Mouse (Mus musculus): Measurements from ENCODE around the gene Gm5089. TPM values are rescaled to one million over a fixed set of nuclear protein-coding genes. Genes with fewer than 3 reads are reported as not detected.
"Not testable (repeated sequence)": the region's sequence is repeated elsewhere in the genome, so short reads cannot be mapped to it uniquely, and the experiment has no call there.

Gm5089 gene
- total RNA-seq, 1 experiment from 2014 or later = not detected

- ATAC-seq (replicated peaks in 1 of 2; ENCODE audit: insufficient read depth in 1 of 2, low FRiP score in 2 of 2, low TSS enrichment in 1 of 2, low read depth in 1 of 2, poor library complexity in 2 of 2, severe bottlenecking in 2 of 2) = no peak
These were observed 17.3 kb upstream of the Gm5089 start for GRCm38 (mm10) chr14:122467926-122468841.

- ATAC-seq (replicated peaks in 1 of 2; ENCODE audit: insufficient read depth in 1 of 2, low FRiP score in 2 of 2, low TSS enrichment in 1 of 2, low read depth in 1 of 2, poor library complexity in 2 of 2, severe bottlenecking in 2 of 2) = no peak
These were observed 15.9 kb upstream of the Gm5089 start for GRCm38 (mm10) chr14:122466756-122467362.

GRCm38 (mm10) chr14:122465931-122466490 is 15.1 kb upstream of the Gm5089 start:
- ATAC-seq (replicated peaks in 1 of 2; ENCODE audit: insufficient read depth in 1 of 2, low FRiP score in 2 of 2, low TSS enrichment in 1 of 2, low read depth in 1 of 2, poor library complexity in 2 of 2, severe bottlenecking in 2 of 2) = no peak

- peak; percentile 15 to 18; a peak in 1 of 4 replicates for ATAC-seq (replicated peaks in 1 of 2; ENCODE audit: insufficient read depth in 1 of 2, low FRiP score in 2 of 2, low TSS enrichment in 1 of 2, low read depth in 1 of 2, poor library complexity in 2 of 2, severe bottlenecking in 2 of 2)
These were observed 14.1 kb upstream of the Gm5089 start, which contains the start of gene Zic5 for GRCm38 (mm10) chr14:122464763-122465741. Gene Zic5 (minus strand): TSS chr14:122465677.

GRCm38 (mm10) chr14:122464351-122464762 is 13.4 kb upstream of the Gm5089 start:
- no peak for ATAC-seq (replicated peaks in 1 of 2; ENCODE audit: insufficient read depth in 1 of 2, low FRiP score in 2 of 2, low TSS enrichment in 1 of 2, low read depth in 1 of 2, poor library complexity in 2 of 2, severe bottlenecking in 2 of 2)

GRCm38 (mm10) chr14:122463734-122464341 is 12.9 kb upstream of the Gm5089 start:
- peak; percentile 34 to 51; a peak in 2 of 4 replicates for ATAC-seq (replicated peaks in 1 of 2; ENCODE audit: insufficient read depth in 1 of 2, low FRiP score in 2 of 2, low TSS enrichment in 1 of 2, low read depth in 1 of 2, poor library complexity in 2 of 2, severe bottlenecking in 2 of 2)

GRCm38 (mm10) chr14:122463080-122463691 is 12.3 kb upstream of the Gm5089 start:
- ATAC-seq (replicated peaks in 1 of 2; ENCODE audit: insufficient read depth in 1 of 2, low FRiP score in 2 of 2, low TSS enrichment in 1 of 2, low read depth in 1 of 2, poor library complexity in 2 of 2, severe bottlenecking in 2 of 2) = no peak; a peak in 2 of 4 replicates

- no peak for ATAC-seq (replicated peaks in 1 of 2; ENCODE audit: insufficient read depth in 1 of 2, low FRiP score in 2 of 2, low TSS enrichment in 1 of 2, low read depth in 1 of 2, poor library complexity in 2 of 2, severe bottlenecking in 2 of 2)
These were observed 11.8 kb upstream of the Gm5089 start for GRCm38 (mm10) chr14:122462689-122463079.

- ATAC-seq (replicated peaks in 1 of 2; ENCODE audit: insufficient read depth in 1 of 2, low FRiP score in 2 of 2, low TSS enrichment in 1 of 2, low read depth in 1 of 2, poor library complexity in 2 of 2, severe bottlenecking in 2 of 2) = no peak
These were observed 11.1 kb upstream of the Gm5089 start for GRCm38 (mm10) chr14:122461966-122462365.

- ATAC-seq (replicated peaks in 1 of 2; ENCODE audit: insufficient read depth in 1 of 2, low FRiP score in 2 of 2, low TSS enrichment in 1 of 2, low read depth in 1 of 2, poor library complexity in 2 of 2, severe bottlenecking in 2 of 2) = no peak
These were observed 10.6 kb upstream of the Gm5089 start for GRCm38 (mm10) chr14:122461500-122461899.

GRCm38 (mm10) chr14:122460226-122460625 is 9.3 kb upstream of the Gm5089 start:
- no peak for ATAC-seq (replicated peaks in 1 of 2; ENCODE audit: insufficient read depth in 1 of 2, low FRiP score in 2 of 2, low TSS enrichment in 1 of 2, low read depth in 1 of 2, poor library complexity in 2 of 2, severe bottlenecking in 2 of 2)

GRCm38 (mm10) chr14:122459776-122460175 is 8.9 kb upstream of the Gm5089 start:
- ATAC-seq (replicated peaks in 1 of 2; ENCODE audit: insufficient read depth in 1 of 2, low FRiP score in 2 of 2, low TSS enrichment in 1 of 2, low read depth in 1 of 2, poor library complexity in 2 of 2, severe bottlenecking in 2 of 2) = no peak

GRCm38 (mm10) chr14:122459332-122459731 is 8.4 kb upstream of the Gm5089 start:
- not testable (repeated sequence) for ATAC-seq (replicated peaks in 1 of 2; ENCODE audit: insufficient read depth in 1 of 2, low FRiP score in 2 of 2, low TSS enrichment in 1 of 2, low read depth in 1 of 2, poor library complexity in 2 of 2, severe bottlenecking in 2 of 2)

- ATAC-seq (replicated peaks in 1 of 2; ENCODE audit: insufficient read depth in 1 of 2, low FRiP score in 2 of 2, low TSS enrichment in 1 of 2, low read depth in 1 of 2, poor library complexity in 2 of 2, severe bottlenecking in 2 of 2) = no peak
These were observed 4.6 kb upstream of the Gm5089 start for GRCm38 (mm10) chr14:122455562-122455958.

- no peak for ATAC-seq (replicated peaks in 1 of 2; ENCODE audit: insufficient read depth in 1 of 2, low FRiP score in 2 of 2, low TSS enrichment in 1 of 2, low read depth in 1 of 2, poor library complexity in 2 of 2, severe bottlenecking in 2 of 2)
These were observed 4.1 kb upstream of the Gm5089 start for GRCm38 (mm10) chr14:122454901-122455561.

Measured in hematopoietic stem cell, adult 5-6 weeks (primary cell).